Mouse (Mus musculus): ENCODE data around the gene Defb20.
A peak's percentile ranks its signal among the peaks of the same experiment; 100 is the strongest.
"Not testable (repeated sequence)": the region's sequence is repeated elsewhere in the genome, so short reads cannot be mapped to it uniquely, and the experiment has no call there.

Defb20 gene

GRCm38 (mm10) chr2:152476763-152477162 is at the start of gene Defb20:
Defb20 (plus strand) TSS chr2:152477063.
- DNase-seq (ENCODE audit: low read depth, low spot score): no peak
- no peaks in the 10 kb centered on the region for H3K36me3 ChIP-seq (ENCODE audit: control insufficient read depth, insufficient read depth, low read length, poor library complexity, severe bottlenecking)
- H3K27me3 ChIP-seq (ENCODE audit: control insufficient read depth, insufficient read depth, low read length, poor library complexity, severe bottlenecking): no peaks in the 10 kb centered on the region

- no peak for DNase-seq (ENCODE audit: low read depth, low spot score)
- Histone ChIP-seq H3K36me3 (ENCODE audit: control insufficient read depth, insufficient read depth, low read length, poor library complexity, severe bottlenecking) (no peaks in the 10 kb centered on the region), H3K27me3 (ENCODE audit: control insufficient read depth, insufficient read depth, low read length, poor library complexity, severe bottlenecking) (no peaks in the 10 kb centered on the region)
These were observed 49.4 kb upstream of the Defb20 start for GRCm38 (mm10) chr2:152427493-152427892.

- peak; percentile 16 for DNase-seq (ENCODE audit: low read depth, low spot score)
- not testable (repeated sequence) for H3K36me3 ChIP-seq (ENCODE audit: control insufficient read depth, insufficient read depth, low read length, poor library complexity, severe bottlenecking); H3K27me3 ChIP-seq (ENCODE audit: control insufficient read depth, insufficient read depth, low read length, poor library complexity, severe bottlenecking)
These were observed 48.4 kb upstream of the Defb20 start for GRCm38 (mm10) chr2:152428481-152428880.

GRCm38 (mm10) chr2:152436405-152436901 is 40.4 kb upstream of the Defb20 start:
- Histone ChIP-seq H3K27me3 (ENCODE audit: control insufficient read depth, insufficient read depth, low read length, poor library complexity, severe bottlenecking) (no peaks in the 10 kb centered on the region), H3K36me3 (ENCODE audit: control insufficient read depth, insufficient read depth, low read length, poor library complexity, severe bottlenecking) (no peaks in the 10 kb centered on the region)

GRCm38 (mm10) chr2:152436983-152437860 is 39.6 kb upstream of the Defb20 start:
- no peaks in the 10 kb centered on the region for H3K27me3 ChIP-seq (ENCODE audit: control insufficient read depth, insufficient read depth, low read length, poor library complexity, severe bottlenecking)
- DNase-seq (ENCODE audit: low read depth, low spot score): peak; percentile 85
- H3K36me3 ChIP-seq (ENCODE audit: control insufficient read depth, insufficient read depth, low read length, poor library complexity, severe bottlenecking): no peaks in the 10 kb centered on the region

More at GRCm38 (mm10) chr2:152436405-152436901, 40.4 kb upstream of the Defb20 start:
- no peak for DNase-seq (ENCODE audit: low read depth, low spot score)

GRCm38 (mm10) chr2:152438963-152439362 is 37.9 kb upstream of the Defb20 start:
- H3K36me3 ChIP-seq (ENCODE audit: control insufficient read depth, insufficient read depth, low read length, poor library complexity, severe bottlenecking): no peaks in the 10 kb centered on the region
- peak; percentile 13 for DNase-seq (ENCODE audit: low read depth, low spot score)
- H3K27me3 ChIP-seq (ENCODE audit: control insufficient read depth, insufficient read depth, low read length, poor library complexity, severe bottlenecking): no peaks in the 10 kb centered on the region

- no peaks in the 10 kb centered on the region for H3K27me3 ChIP-seq (ENCODE audit: control insufficient read depth, insufficient read depth, low read length, poor library complexity, severe bottlenecking)
- no peak for DNase-seq (ENCODE audit: low read depth, low spot score)
- H3K36me3 ChIP-seq (ENCODE audit: control insufficient read depth, insufficient read depth, low read length, poor library complexity, severe bottlenecking): no peaks in the 10 kb centered on the region
These were observed 37.0 kb upstream of the Defb20 start for GRCm38 (mm10) chr2:152439833-152440232.

- Histone ChIP-seq H3K36me3 (ENCODE audit: control insufficient read depth, insufficient read depth, low read length, poor library complexity, severe bottlenecking) (no peaks in the 10 kb centered on the region), H3K27me3 (ENCODE audit: control insufficient read depth, insufficient read depth, low read length, poor library complexity, severe bottlenecking) (no peaks in the 10 kb centered on the region)
- DNase-seq (ENCODE audit: low read depth, low spot score): no peak
These were observed 34.5 kb upstream of the Defb20 start for GRCm38 (mm10) chr2:152442322-152442721.

GRCm38 (mm10) chr2:152443281-152443680 is 33.6 kb upstream of the Defb20 start:
- Histone ChIP-seq H3K27me3 (ENCODE audit: control insufficient read depth, insufficient read depth, low read length, poor library complexity, severe bottlenecking) (no peaks in the 10 kb centered on the region), H3K36me3 (ENCODE audit: control insufficient read depth, insufficient read depth, low read length, poor library complexity, severe bottlenecking) (no peaks in the 10 kb centered on the region)
- no peak for DNase-seq (ENCODE audit: low read depth, low spot score)

- Histone ChIP-seq H3K27me3 (ENCODE audit: control insufficient read depth, insufficient read depth, low read length, poor library complexity, severe bottlenecking) (no peaks in the 10 kb centered on the region), H3K36me3 (ENCODE audit: control insufficient read depth, insufficient read depth, low read length, poor library complexity, severe bottlenecking) (no peaks in the 10 kb centered on the region)
- no peak for DNase-seq (ENCODE audit: low read depth, low spot score)
These were observed 30.2 kb upstream of the Defb20 start for GRCm38 (mm10) chr2:152446642-152447041.

- Histone ChIP-seq H3K27me3 (ENCODE audit: control insufficient read depth, insufficient read depth, low read length, poor library complexity, severe bottlenecking) (no peaks in the 10 kb centered on the region), H3K36me3 (ENCODE audit: control insufficient read depth, insufficient read depth, low read length, poor library complexity, severe bottlenecking) (no peaks in the 10 kb centered on the region)
- DNase-seq (ENCODE audit: low read depth, low spot score): no peak
These were observed 29.4 kb upstream of the Defb20 start for GRCm38 (mm10) chr2:152447461-152447860.

- DNase-seq (ENCODE audit: low read depth, low spot score): peak; percentile 51
- Histone ChIP-seq H3K36me3 (ENCODE audit: control insufficient read depth, insufficient read depth, low read length, poor library complexity, severe bottlenecking) (no peaks in the 10 kb centered on the region), H3K27me3 (ENCODE audit: control insufficient read depth, insufficient read depth, low read length, poor library complexity, severe bottlenecking) (no peaks in the 10 kb centered on the region)
These were observed 26.6 kb upstream of the Defb20 start for GRCm38 (mm10) chr2:152450241-152450640.

- Histone ChIP-seq H3K27me3 (ENCODE audit: control insufficient read depth, insufficient read depth, low read length, poor library complexity, severe bottlenecking) (no peaks in the 10 kb centered on the region), H3K36me3 (ENCODE audit: control insufficient read depth, insufficient read depth, low read length, poor library complexity, severe bottlenecking) (no peaks in the 10 kb centered on the region)
- DNase-seq (ENCODE audit: low read depth, low spot score): no peak
These were observed 24.6 kb upstream of the Defb20 start for GRCm38 (mm10) chr2:152452101-152452781.

GRCm38 (mm10) chr2:152459241-152459640 is 17.6 kb upstream of the Defb20 start:
- Histone ChIP-seq H3K36me3 (ENCODE audit: control insufficient read depth, insufficient read depth, low read length, poor library complexity, severe bottlenecking) (no peaks in the 10 kb centered on the region), H3K27me3 (ENCODE audit: control insufficient read depth, insufficient read depth, low read length, poor library complexity, severe bottlenecking) (no peaks in the 10 kb centered on the region)
- no peak for DNase-seq (ENCODE audit: low read depth, low spot score)

- DNase-seq (ENCODE audit: low read depth, low spot score): no peak
- Histone ChIP-seq H3K27me3 (ENCODE audit: control insufficient read depth, insufficient read depth, low read length, poor library complexity, severe bottlenecking) (no peaks in the 10 kb centered on the region), H3K36me3 (ENCODE audit: control insufficient read depth, insufficient read depth, low read length, poor library complexity, severe bottlenecking) (no peaks in the 10 kb centered on the region)
These were observed 12.2 kb upstream of the Defb20 start, which contains the start of gene Defb23 for GRCm38 (mm10) chr2:152464570-152465150. Defb23 (minus strand) TSS chr2:152464620.
